Comparison of ENCODE assay signal across 19 mouse cellular contexts in genomic region chr4:46412113-46412512, GRCm38 (mm10). TPM values are rescaled to one million over a fixed set of nuclear protein-coding genes. Genes with fewer than 3 reads are reported as not detected.
DNase-seq lines count a peak whose midpoint lies in the region; ATAC-seq and TF ChIP-seq lines count a peak whose summit lies in the region.
"Had no signal": no experiment of that assay in that cellular context is flagged by ENCODE, and none has a peak within 500 bp of the region (broad histone marks: within the 10 kb centered on the region; RNA-seq: fewer than 3 reads in every experiment).

No protein-coding gene starts in this region.

- 0 out of 2 replicates have a peak, but pooled peaks have one; percentile 6 for TF ChIP-seq CTCF in forebrain, postnatal 0 days (IDR thresholded peaks at IDR 0.05; ENCODE audit: low read depth)
- peak in 1 of 3 experiments; percentile 34; a peak in 2 of 6 replicates for TF ChIP-seq CTCF in MEL (IDR thresholded peaks at IDR 0.05 in 2 of 3, conservative IDR thresholded peaks at IDR 0.05 in 1 of 3; ENCODE audit: control insufficient read depth in 1 of 3, insufficient read depth in 1 of 3, low read depth in 2 of 3, low read length in 3 of 3, poor library complexity in 1 of 3, severe bottlenecking in 1 of 3)

- H3K79me2 ChIP-seq in MEL (ENCODE audit: control insufficient read depth, insufficient read depth, low read length, poor library complexity): no peaks in the 10 kb centered on the region; the same call in 1 of the 2 replicates

- no peak for TF ChIP-seq POLR2A in MEL (IDR thresholded peaks at IDR 0.05; ENCODE audit: control insufficient read depth in 1 of 2, insufficient read depth in 1 of 2, low read depth in 1 of 2, low read length in 2 of 2, poor library complexity in 1 of 2)

- H3K27me3 ChIP-seq in forebrain, postnatal 0 days (ENCODE audit: insufficient read depth, low read length): no peaks in the 10 kb centered on the region
- no peaks in the 10 kb centered on the region for H3K27me3 ChIP-seq in forebrain, embryonic 14.5 days (replicated peaks; ENCODE audit: control insufficient read depth, insufficient read depth, low read length)
- no peaks in the 10 kb centered on the region for H3K27me3 ChIP-seq in MEL (ENCODE audit: control insufficient read depth in 1 of 2, insufficient read depth in 2 of 2, low read length in 2 of 2)
- H3K27me3 ChIP-seq in liver, embryonic 13.5 days: no peaks in the 10 kb centered on the region
- no peaks in the 10 kb centered on the region for H3K27me3 ChIP-seq in forebrain, embryonic 15.5 days
- H3K27me3 ChIP-seq: forebrain, embryonic 12.5 days; heart, embryonic 15.5 days; limb, embryonic 15.5 days; midbrain, embryonic 13.5 days had no signal

- no peak overlapping the region for H3K9ac ChIP-seq in forebrain, postnatal 0 days
- H3K9ac ChIP-seq in forebrain, embryonic 14.5 days (ENCODE audit: low read length): no peak overlapping the region
- H3K9ac ChIP-seq in MEL (ENCODE audit: control insufficient read depth, low read depth, low read length, poor library complexity, severe bottlenecking): peak overlapping the region; percentile 8; the same call in 1 of the 2 replicates
- H3K9ac ChIP-seq in liver, embryonic 13.5 days: peak overlapping the region; percentile 84
- no peak overlapping the region for H3K9ac ChIP-seq in forebrain, embryonic 15.5 days (replicated peaks)
- H3K9ac ChIP-seq: forebrain, embryonic 12.5 days; heart, embryonic 15.5 days; limb, embryonic 15.5 days; midbrain, embryonic 13.5 days had no signal

- no peaks in the 10 kb centered on the region for H3K4me1 ChIP-seq in forebrain, postnatal 0 days (ENCODE audit: insufficient read depth)
- H3K4me1 ChIP-seq in forebrain, embryonic 14.5 days (ENCODE audit: control insufficient read depth, insufficient read depth, low read length): no peaks in the 10 kb centered on the region
- H3K4me1 ChIP-seq in MEL (ENCODE audit: control insufficient read depth in 1 of 2, insufficient read depth in 2 of 2, low read length in 2 of 2): peaks cover 18 to 37% of the 10 kb centered on the region in 2 experiments
- peaks cover 82% of the 10 kb centered on the region for H3K4me1 ChIP-seq in liver, embryonic 13.5 days (replicated peaks)
- no peaks in the 10 kb centered on the region for H3K4me1 ChIP-seq in forebrain, embryonic 15.5 days
- H3K4me1 ChIP-seq: forebrain, embryonic 12.5 days; heart, embryonic 15.5 days; limb, embryonic 15.5 days; midbrain, embryonic 13.5 days had no signal

- TF ChIP-seq RAD21 in MEL (IDR thresholded peaks at IDR 0.05; ENCODE audit: low read depth, low read length): no peak

- H3K4me2 ChIP-seq in forebrain, postnatal 0 days (ENCODE audit: low read depth): no peak overlapping the region
- H3K4me2 ChIP-seq in forebrain, embryonic 14.5 days (ENCODE audit: low read length): no peak overlapping the region
- peak overlapping the region; percentile 72; the same call in 1 of the 2 replicates for H3K4me2 ChIP-seq in liver, embryonic 13.5 days
- H3K4me2 ChIP-seq in forebrain, embryonic 15.5 days (replicated peaks): no peak overlapping the region
- H3K4me2 ChIP-seq: forebrain, embryonic 12.5 days; heart, embryonic 15.5 days; limb, embryonic 15.5 days; midbrain, embryonic 13.5 days had no signal

- H3K4me3 ChIP-seq in forebrain, postnatal 0 days (ENCODE audit: low read depth, low read length): no peak overlapping the region
- no peak overlapping the region for H3K4me3 ChIP-seq in forebrain, embryonic 14.5 days (ENCODE audit: low read depth, low read length)
- H3K4me3 ChIP-seq in MEL (ENCODE audit: control insufficient read depth in 1 of 2, insufficient read depth in 1 of 2, low read depth in 2 of 2, low read length in 2 of 2): peak overlapping the region; percentile 30 to 50
- H3K4me3 ChIP-seq in liver, embryonic 13.5 days (replicated peaks): no peak overlapping the region
- H3K4me3 ChIP-seq in forebrain, embryonic 15.5 days: no peak overlapping the region
- H3K4me3 ChIP-seq: forebrain, embryonic 12.5 days; gastrocnemius, adult 2 months; heart, embryonic 15.5 days; limb, embryonic 15.5 days; midbrain, embryonic 13.5 days had no signal

- no peaks in the 10 kb centered on the region for H3K36me3 ChIP-seq in forebrain, postnatal 0 days (ENCODE audit: insufficient read depth)
- H3K36me3 ChIP-seq in forebrain, embryonic 14.5 days (ENCODE audit: control insufficient read depth, insufficient read depth, low read length): no peaks in the 10 kb centered on the region
- peaks cover 0 to 25% of the 10 kb centered on the region in 2 experiments; a peak in 2 of 4 replicates for H3K36me3 ChIP-seq in MEL (ENCODE audit: control insufficient read depth in 1 of 2, insufficient read depth in 2 of 2, low read length in 2 of 2)
- no peaks in the 10 kb centered on the region for H3K36me3 ChIP-seq in liver, embryonic 13.5 days
- no peaks in the 10 kb centered on the region for H3K36me3 ChIP-seq in forebrain, embryonic 15.5 days
- H3K36me3 ChIP-seq: forebrain, embryonic 12.5 days; heart, embryonic 15.5 days; limb, embryonic 15.5 days; midbrain, embryonic 13.5 days had no signal

- no peak overlapping the region for H3K27ac ChIP-seq in forebrain, postnatal 0 days (ENCODE audit: low read depth, low read length)
- H3K27ac ChIP-seq in forebrain, embryonic 14.5 days (ENCODE audit: low read depth, low read length): no peak overlapping the region
- H3K27ac ChIP-seq in MEL (ENCODE audit: control insufficient read depth, low read depth, low read length): peak overlapping the region; percentile 91
- H3K27ac ChIP-seq in liver, embryonic 13.5 days: peak overlapping the region; percentile 100
- H3K27ac ChIP-seq in forebrain, embryonic 15.5 days (replicated peaks): no peak overlapping the region
- H3K27ac ChIP-seq: forebrain, embryonic 12.5 days; gastrocnemius, adult 2 months; heart, embryonic 15.5 days; limb, embryonic 15.5 days; midbrain, embryonic 13.5 days had no signal

- WGBS in forebrain, postnatal 0 days: 59% methylated on average over 1 of the region's 1 CpGs
- 68% methylated on average over 1 of the region's 1 CpGs for WGBS in forebrain, embryonic 14.5 days
- WGBS in liver, embryonic 13.5 days (ENCODE audit: insufficient replicate concordance): 15% methylated on average over 1 of the region's 1 CpGs
- 63% methylated on average over 1 of the region's 1 CpGs for WGBS in forebrain, embryonic 15.5 days

- ATAC-seq in forebrain, postnatal 0 days: no peak
- no peak for ATAC-seq in forebrain, embryonic 14.5 days
- ATAC-seq in liver, embryonic 13.5 days (ENCODE audit: low read depth): no peak
- 0 out of 2 replicates have a peak, but pooled peaks have one; percentile 16 for ATAC-seq in megakaryocyte progenitor cell, adult 5-6 weeks (replicated peaks; ENCODE audit: poor library complexity)
- no peak for ATAC-seq in forebrain, embryonic 15.5 days (replicated peaks)
- ATAC-seq: midbrain, embryonic 13.5 days had no signal

- no peak; a peak in 1 of 4 replicates for TF ChIP-seq EP300 in MEL (IDR thresholded peaks at IDR 0.05; ENCODE audit: low read depth in 1 of 2, low read length in 2 of 2)

- no peak for DNase-seq in forebrain, postnatal 0 days
- no peak for DNase-seq in forebrain, embryonic 14.5 days (ENCODE audit: low spot score)
- peak; percentile 25 for DNase-seq in MEL (ENCODE audit: low read depth, low spot score)
- no peak for DNase-seq in liver, embryonic 13.5 days
- no peak for DNase-seq in cerebellum, adult 8-10 months
- no peak for DNase-seq in neural tube, embryonic 10.5 days (ENCODE audit: extremely low spot score, low spot score)
- DNase-seq: adrenal gland, postnatal 25 days; cerebellum, postnatal 10 days; gastrocnemius, adult 2 months; kidney, postnatal 25 days; retina, postnatal 1 day had no signal

- no peaks in the 10 kb centered on the region for H3K9me3 ChIP-seq in forebrain, postnatal 0 days (ENCODE audit: low read length)
- H3K9me3 ChIP-seq in forebrain, embryonic 14.5 days (replicated peaks; ENCODE audit: control insufficient read depth, low read length): no peaks in the 10 kb centered on the region
- no peaks in the 10 kb centered on the region for H3K9me3 ChIP-seq in MEL (replicated peaks; ENCODE audit: insufficient read depth, low read length)
- no peaks in the 10 kb centered on the region for H3K9me3 ChIP-seq in liver, embryonic 13.5 days (replicated peaks)
- H3K9me3 ChIP-seq in forebrain, embryonic 15.5 days: no peaks in the 10 kb centered on the region
- H3K9me3 ChIP-seq: forebrain, embryonic 12.5 days; heart, embryonic 15.5 days; limb, embryonic 15.5 days; midbrain, embryonic 13.5 days had no signal

RNA-seq across cellular contexts. Expression of gene Hemgn, which starts 1.2 kb away (rescaled TPM):
- total RNA-seq in forebrain, postnatal 0 days (2014; rRNA removed): not detected in 2 replicates
- polyA plus RNA-seq in forebrain, postnatal 0 days (2015; fragmentation: Nextera tagmentation; extraction: Ambion mirVana): not detected in 2 replicates
- polyA plus RNA-seq in forebrain, embryonic 14.5 days (2014; fragmentation: Nextera tagmentation; extraction: Ambion mirVana): 0.27 TPM in 1 of 2 replicates, not detected in the other
- total RNA-seq in MEL (2012; rRNA removed): 7.4 and 11.8 TPM in 2 replicates
- polyA plus RNA-seq in MEL (2012; ENCODE audit: insufficient read depth in 1 of 2, insufficient read length in 2 of 2, low read depth in 1 of 2, low replicate concordance in 2 of 2, missing spikeins in 1 of 2): 10 to 100 TPM in 1 of 2 experiments, not detected in 1; 19.9 TPM
- 405 and 482 TPM in 2 replicates for polyA plus RNA-seq in liver, embryonic 13.5 days (2015; fragmentation: Nextera tagmentation; extraction: Ambion mirVana)
- total RNA-seq in megakaryocyte progenitor cell, adult 5-6 weeks (2015): 11.7 and 25.5 TPM in 2 replicates
- total RNA-seq in megakaryocyte progenitor cell, adult 5-6 weeks (2017): 9.6 and 20.6 TPM in 2 replicates
- polyA plus RNA-seq in forebrain, embryonic 15.5 days (2015; fragmentation: Nextera tagmentation; extraction: Ambion mirVana): 0.24 TPM in 1 of 2 replicates, not detected in the other
- total RNA-seq: adrenal gland, postnatal 25 days; gastrocnemius, adult 2 months; layer of hippocampus, postnatal 10 days; left cerebral cortex, postnatal 25 days had no signal

RNA-seq across cellular contexts. Expression of gene Trmo, which starts 22.9 kb away (rescaled TPM):
- total RNA-seq in forebrain, postnatal 0 days (2014; rRNA removed): 9.0 and 10.4 TPM in 2 replicates
- 6.5 and 6.7 TPM in 2 replicates for polyA plus RNA-seq in forebrain, postnatal 0 days (2015; fragmentation: Nextera tagmentation; extraction: Ambion mirVana)
- 13.2 and 15.0 TPM in 2 replicates for polyA plus RNA-seq in forebrain, embryonic 14.5 days (2014; fragmentation: Nextera tagmentation; extraction: Ambion mirVana)
- 4.1 and 5.0 TPM in 2 replicates for total RNA-seq in MEL (2012; rRNA removed)
- 1 to 10 TPM in 1 of 2 experiments, not detected in 1; 3.5 TPM for polyA plus RNA-seq in MEL (2012; ENCODE audit: insufficient read depth in 1 of 2, insufficient read length in 2 of 2, low read depth in 1 of 2, low replicate concordance in 2 of 2, missing spikeins in 1 of 2)
- 8.7 and 9.7 TPM in 2 replicates for polyA plus RNA-seq in liver, embryonic 13.5 days (2015; fragmentation: Nextera tagmentation; extraction: Ambion mirVana)
- 6.7 and 9.1 TPM in 2 replicates for total RNA-seq in megakaryocyte progenitor cell, adult 5-6 weeks (2015)
- 12.6 and 14.4 TPM in 2 replicates for total RNA-seq in megakaryocyte progenitor cell, adult 5-6 weeks (2017)
- polyA plus RNA-seq in forebrain, embryonic 15.5 days (2015; fragmentation: Nextera tagmentation; extraction: Ambion mirVana): 11.5 and 12.7 TPM in 2 replicates

RNA-seq across cellular contexts. Expression of gene Anp32b, which starts 38.6 kb away (rescaled TPM):
- total RNA-seq in forebrain, postnatal 0 days (2014; rRNA removed): 3.4 and 4.7 TPM in 2 replicates
- 60.2 and 65.9 TPM in 2 replicates for polyA plus RNA-seq in forebrain, postnatal 0 days (2015; fragmentation: Nextera tagmentation; extraction: Ambion mirVana)
- polyA plus RNA-seq in forebrain, embryonic 14.5 days (2014; fragmentation: Nextera tagmentation; extraction: Ambion mirVana): 83.5 and 92.4 TPM in 2 replicates
- total RNA-seq in MEL (2012; rRNA removed): 41.1 and 53.7 TPM in 2 replicates
- 100 to 1,000 TPM in 1 of 2 experiments, not detected in 1; 547 TPM for polyA plus RNA-seq in MEL (2012; ENCODE audit: insufficient read depth in 1 of 2, insufficient read length in 2 of 2, low read depth in 1 of 2, low replicate concordance in 2 of 2, missing spikeins in 1 of 2)
- 555 and 600 TPM in 2 replicates for polyA plus RNA-seq in liver, embryonic 13.5 days (2015; fragmentation: Nextera tagmentation; extraction: Ambion mirVana)
- 743 and 817 TPM in 2 replicates for total RNA-seq in megakaryocyte progenitor cell, adult 5-6 weeks (2015)
- total RNA-seq in megakaryocyte progenitor cell, adult 5-6 weeks (2017): 148 and 191 TPM in 2 replicates
- 109 and 115 TPM in 2 replicates for polyA plus RNA-seq in forebrain, embryonic 15.5 days (2015; fragmentation: Nextera tagmentation; extraction: Ambion mirVana)

Comparison
In these comparisons a context has a peak if more than half of its experiments do, and no peak if none do; other contexts are left out.
1. H3K27ac ChIP-seq: peak in MEL (single experiment) and liver, embryonic 13.5 days (single experiment); none in forebrain, postnatal 0 days (single experiment), forebrain, embryonic 14.5 days (single experiment) and forebrain, embryonic 15.5 days (single experiment).
2. H3K4me3 ChIP-seq: peak in MEL (2 of 2); none in forebrain, postnatal 0 days (single experiment), forebrain, embryonic 14.5 days (single experiment), liver, embryonic 13.5 days (single experiment) and forebrain, embryonic 15.5 days (single experiment).
3. H3K9ac ChIP-seq: peak in MEL (single experiment) and liver, embryonic 13.5 days (single experiment); none in forebrain, postnatal 0 days (single experiment), forebrain, embryonic 14.5 days (single experiment) and forebrain, embryonic 15.5 days (single experiment).
4. RNA of gene Hemgn, which starts 1.2 kb away (polyA plus RNA-seq): 405 to 482 TPM in liver, embryonic 13.5 days; 19.9 TPM in MEL, 0.27 TPM in forebrain, embryonic 14.5 days, not detected in forebrain, postnatal 0 days and 0.24 TPM in forebrain, embryonic 15.5 days; every median in the first group is over 10 times any median in the second.